Mouse (Mus musculus) embryonic facial prominence, embryonic 14.5 days (tissue): ENCODE data around the gene Gcg. TPM values are rescaled to one million over a fixed set of nuclear protein-coding genes. Genes with fewer than 3 reads are reported as not detected.

Source experiments
- ATAC-seq: fragments of 200-750 bp; cut with Nextera tagmentation; 2 replicates; pipeline ENCODE4 v1.8.0; 2017; ENCODE audit warnings: low read depth, moderate number of reproducible peaks, moderate TSS enrichment
- DNase-seq: peaks from one replicate; pipeline ENCODE4 v3.0.0-alpha.2; 2015; ENCODE audit warnings: low spot score
- H3K27ac ChIP-seq: fragments of 300-500 bp; sonication (generic); replicated peaks from 2 replicates; pipeline ENCODE4 v1.5.1; 2014; ENCODE audit warnings: low read depth, mild to moderate bottlenecking, low read length, moderate library complexity
- H3K27me3 ChIP-seq: fragments of 300-500 bp; sonication (generic); replicated peaks from 2 replicates; pipeline ENCODE4 v1.6.1; 2014; ENCODE audit warnings: low read length; ENCODE audit not compliant: control insufficient read depth, insufficient read depth
- H3K36me3 ChIP-seq: fragments of 300-500 bp; sonication (generic); 2 replicates; pipeline ENCODE4 v1.6.1; 2014; ENCODE audit warnings: low read length, mixed read lengths; ENCODE audit not compliant: control insufficient read depth, insufficient read depth
- H3K4me1 ChIP-seq: fragments of 300-500 bp; sonication (generic); 2 replicates; pipeline ENCODE4 v1.6.1; 2014; ENCODE audit warnings: antibody characterized with exemption, low read length; ENCODE audit not compliant: control insufficient read depth, insufficient read depth
- H3K4me2 ChIP-seq: fragments of 300-500 bp; sonication (generic); 2 replicates; pipeline ENCODE4 v1.6.1; 2014; ENCODE audit warnings: low read depth, mild to moderate bottlenecking, low read length, moderate library complexity, mixed read lengths
- H3K4me3 ChIP-seq: fragments of 300-500 bp; sonication (generic); 2 replicates; pipeline ENCODE4 v1.5.1; 2014; ENCODE audit warnings: low read depth, mild to moderate bottlenecking, low read length
- H3K9ac ChIP-seq: fragments of 300-500 bp; sonication (generic); 2 replicates; pipeline ENCODE4 v1.6.1; 2014; ENCODE audit warnings: low read depth, mild to moderate bottlenecking, low read length, moderate library complexity, mixed read lengths
- H3K9me3 ChIP-seq: fragments of 300-500 bp; sonication (generic); 2 replicates; pipeline ENCODE4 v1.6.1; 2016; ENCODE audit warnings: low read length; ENCODE audit not compliant: control insufficient read depth
- WGBS: fragments of 180-500 bp; shearing (Covaris S2); extraction: QIAGEN DNeasy Blood & Tissue Kit; methylation state at CpG from one replicate; pipeline ENCODE4 v1.1.7; 2014; 5-methylcytosine and 5-hydroxymethylcytosine counted together
- polyA plus RNA-seq: library from polyadenylated mRNA; unstranded; fragments of >200 nt; fragmentation: Nextera tagmentation; extraction: Ambion mirVana; gene quantifications from 2 replicates; pipeline ENCODE4 v1.2.1, GENCODE M21; 2014

Gcg gene
- polyA plus RNA-seq, 1 experiment from 2014 or later, result 0.15 TPM

DNA sequence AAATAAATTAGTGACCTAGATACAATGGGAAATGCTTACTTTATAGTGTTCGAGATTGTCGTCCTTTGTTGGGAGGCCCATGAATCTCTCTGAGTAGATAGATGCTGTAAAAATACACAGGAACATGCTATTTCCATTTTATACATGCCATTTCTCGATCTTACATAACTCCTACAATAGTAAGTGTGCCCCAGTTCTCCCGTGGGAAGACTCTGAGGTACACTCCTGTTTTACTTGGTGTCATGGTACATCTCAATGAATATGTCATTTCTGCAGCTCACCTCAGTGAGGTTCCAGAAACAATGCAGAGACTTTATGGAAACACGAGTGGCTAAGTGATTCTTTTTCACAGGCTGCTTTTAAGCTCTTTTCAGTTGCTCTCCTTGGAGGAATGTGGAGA is 19.9 kb upstream of the Gcg start:
- WGBS, result 80% methylated on average over 5 of the region's 5 CpGs
- H3K36me3 ChIP-seq, result no peaks in the 10 kb centered on the region
- H3K27ac ChIP-seq, result no peak overlapping the region
- H3K4me3 ChIP-seq, result no peak overlapping the region
- H3K4me2 ChIP-seq, result no peak overlapping the region
- no peaks in the 10 kb centered on the region for H3K4me1 ChIP-seq
- DNase-seq, result no peak
- H3K27me3 ChIP-seq, result no peaks in the 10 kb centered on the region
- no peak overlapping the region for H3K9ac ChIP-seq
- no peaks in the 10 kb centered on the region for H3K9me3 ChIP-seq
- no peak for ATAC-seq

DNA sequence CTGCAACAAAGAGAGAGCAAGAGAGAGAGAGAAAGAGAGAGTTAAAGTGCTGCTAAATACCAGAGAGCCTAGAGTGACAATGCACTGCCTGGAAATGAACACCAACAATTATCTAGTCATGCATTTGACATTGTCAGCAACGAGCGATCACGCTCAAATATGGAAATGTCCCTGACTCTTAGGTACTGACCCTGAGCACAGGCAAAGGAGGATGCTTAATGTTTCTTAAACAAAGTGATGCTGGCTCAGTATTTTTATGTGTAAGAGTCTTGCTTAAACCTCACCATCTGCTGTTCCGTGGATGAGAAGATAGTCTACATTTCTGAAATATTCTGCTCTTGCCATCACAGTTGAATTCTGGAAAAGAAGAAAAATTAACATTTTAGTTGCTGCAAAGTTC is 19.1 kb upstream of the Gcg start:
- Histone ChIP-seq H3K36me3 (no peaks in the 10 kb centered on the region), H3K9ac (no peak overlapping the region), H3K9me3 (no peaks in the 10 kb centered on the region), H3K4me3 (no peak overlapping the region), H3K4me2 (no peak overlapping the region), H3K4me1 (no peaks in the 10 kb centered on the region), H3K27me3 (no peaks in the 10 kb centered on the region), H3K27ac (no peak overlapping the region)
- no peak for ATAC-seq
- no peak for DNase-seq
- 73% methylated on average over 4 of the region's 4 CpGs for WGBS

DNA sequence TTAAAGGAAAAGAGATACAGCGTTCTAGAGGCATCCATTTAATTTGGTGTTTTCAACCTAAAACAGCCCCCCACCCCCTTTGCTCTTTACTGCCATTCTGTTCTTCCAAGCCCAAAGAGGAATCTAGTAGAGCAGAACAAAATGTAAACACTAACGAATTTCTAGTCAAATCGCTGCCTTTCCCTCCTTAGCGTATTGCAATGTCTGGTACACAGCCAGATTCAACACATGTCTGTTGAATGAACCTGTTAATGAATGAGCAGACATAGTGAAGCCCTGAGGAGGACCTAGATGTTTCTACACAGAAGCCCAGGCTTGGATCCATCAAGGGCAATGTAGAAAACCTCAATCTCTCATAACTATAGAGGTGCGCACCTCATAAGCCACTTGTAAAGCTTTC is 15.4 kb upstream of the Gcg start:
- no peak overlapping the region for H3K4me2 ChIP-seq
- no peak overlapping the region for H3K4me3 ChIP-seq
- H3K27me3 ChIP-seq, result no peaks in the 10 kb centered on the region
- H3K9me3 ChIP-seq, result no peaks in the 10 kb centered on the region
- H3K27ac ChIP-seq, result no peak overlapping the region
- no peak for ATAC-seq
- no peak overlapping the region for H3K9ac ChIP-seq
- no peak for DNase-seq
- no peaks in the 10 kb centered on the region for H3K36me3 ChIP-seq
- H3K4me1 ChIP-seq, result no peaks in the 10 kb centered on the region
- 87% methylated on average over 5 of the region's 5 CpGs for WGBS

DNA sequence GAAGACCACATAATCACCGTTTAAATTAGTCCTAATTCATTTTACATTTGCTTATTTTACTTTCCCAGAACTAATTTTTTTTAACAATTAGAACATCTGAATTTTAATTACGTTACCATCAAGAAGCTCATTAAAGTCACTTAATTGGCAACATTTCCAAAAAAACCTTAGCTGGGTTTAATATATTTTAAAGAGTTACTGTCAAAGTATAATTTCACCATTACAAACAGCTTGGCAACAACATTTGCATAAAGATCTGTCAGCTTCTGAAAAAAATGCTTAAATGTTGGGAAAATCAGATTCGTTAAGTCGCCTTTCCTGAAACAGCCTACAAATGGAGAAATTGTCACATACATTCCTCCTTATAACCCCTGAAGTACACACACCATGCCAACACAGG is 14.6 kb upstream of the Gcg start:
- no peak overlapping the region for H3K27ac ChIP-seq
- H3K27me3 ChIP-seq, result no peaks in the 10 kb centered on the region
- H3K4me1 ChIP-seq, result no peaks in the 10 kb centered on the region
- ATAC-seq (no peak), DNase-seq (no peak)
- no peak overlapping the region for H3K4me2 ChIP-seq
- H3K9ac ChIP-seq, result no peak overlapping the region
- 84% methylated on average over 4 of the region's 4 CpGs for WGBS
- no peak overlapping the region for H3K4me3 ChIP-seq
- no peaks in the 10 kb centered on the region for H3K9me3 ChIP-seq
- H3K36me3 ChIP-seq, result no peaks in the 10 kb centered on the region

DNA sequence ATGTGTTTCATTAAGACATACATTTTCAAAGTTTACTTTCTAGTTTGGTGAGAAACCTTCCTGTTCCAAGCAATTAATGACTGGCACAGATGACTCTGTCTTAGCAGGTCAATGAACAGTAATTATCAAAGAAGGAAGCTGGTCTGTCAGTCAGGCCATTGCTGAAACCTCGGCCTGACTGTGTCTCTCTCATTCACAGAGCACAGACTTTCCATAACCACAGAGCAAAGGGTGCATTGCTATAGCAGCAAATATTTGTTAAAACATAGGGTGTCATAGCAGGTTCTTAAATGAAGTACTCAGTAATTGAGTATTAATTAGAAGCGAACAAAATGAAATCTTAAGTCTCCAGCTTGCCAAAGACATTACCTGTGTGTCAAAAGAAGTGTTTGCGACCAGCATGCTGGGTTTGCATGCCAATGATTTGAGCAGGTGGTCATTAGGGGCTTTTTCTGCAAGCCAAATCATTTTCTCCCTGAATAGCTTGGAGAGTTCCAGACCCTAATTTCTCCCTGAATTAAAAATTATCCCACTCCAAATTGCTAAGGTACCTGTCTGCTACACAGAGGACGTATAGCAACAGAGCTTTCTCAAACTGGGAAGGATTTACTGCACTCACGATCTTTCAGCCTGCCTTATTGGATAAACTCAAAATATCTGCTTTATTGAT is 14.0 kb upstream of the Gcg start:
- DNase-seq, result no peak

DNA sequence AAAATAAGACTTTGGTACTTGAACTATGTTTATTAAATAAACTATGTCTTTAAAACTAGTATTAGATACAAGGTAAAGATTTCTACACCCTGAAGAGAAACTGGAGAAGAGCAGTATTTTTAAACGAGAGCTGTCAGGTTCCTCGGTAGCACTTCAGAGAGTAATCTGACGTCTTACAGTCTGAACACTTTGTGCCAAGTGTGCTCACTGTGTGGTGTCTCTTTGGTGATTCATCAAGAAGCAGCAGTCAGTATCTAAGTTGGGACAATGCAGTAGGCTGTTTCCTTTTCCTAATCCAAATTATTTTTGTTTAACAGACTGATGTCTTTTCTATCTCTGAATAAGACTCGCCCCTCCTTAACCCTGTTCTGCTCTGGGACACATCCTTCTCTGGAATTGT is 12.0 kb upstream of the Gcg start:
- DNase-seq, result no peak
- WGBS, result 76% methylated on average over 4 of the region's 4 CpGs
- Histone ChIP-seq H3K9ac (no peak overlapping the region), H3K4me2 (no peak overlapping the region), H3K27me3 (no peaks in the 10 kb centered on the region), H3K9me3 (no peaks in the 10 kb centered on the region), H3K4me3 (no peak overlapping the region), H3K4me1 (no peaks in the 10 kb centered on the region), H3K27ac (no peak overlapping the region), H3K36me3 (no peaks in the 10 kb centered on the region)
- no peak for ATAC-seq

More for the DNA sequence above, 14.0 kb upstream of the Gcg start:
- Histone ChIP-seq H3K4me3 (no peak overlapping the region), H3K9me3 (no peaks in the 10 kb centered on the region), H3K36me3 (no peaks in the 10 kb centered on the region), H3K9ac (no peak overlapping the region), H3K4me2 (no peak overlapping the region), H3K27ac (no peak overlapping the region), H3K4me1 (no peaks in the 10 kb centered on the region), H3K27me3 (no peaks in the 10 kb centered on the region)
- ATAC-seq, result no peak
- 74% methylated on average over 5 of the region's 5 CpGs for WGBS

DNA sequence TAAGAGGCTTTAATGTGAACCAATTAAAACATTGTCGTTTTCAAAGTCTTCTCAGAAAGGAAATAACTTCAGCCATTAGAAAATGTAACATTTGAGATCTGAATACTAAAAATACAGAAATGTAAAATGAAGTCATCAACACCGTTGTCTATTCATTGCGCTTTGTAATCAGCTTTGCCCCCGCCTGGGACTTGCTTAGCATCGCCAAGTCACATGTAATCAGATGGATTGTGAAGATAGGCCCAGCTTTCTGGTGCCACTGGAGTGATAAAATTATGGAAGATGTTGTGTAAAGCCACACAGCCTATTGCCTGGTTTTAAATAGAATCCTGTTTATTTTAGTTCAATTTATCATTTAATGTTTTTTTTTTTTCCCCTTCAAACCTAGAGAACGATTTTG is 6.4 kb upstream of the Gcg start:
- Histone ChIP-seq H3K4me3 (no peak overlapping the region), H3K9me3 (no peaks in the 10 kb centered on the region), H3K9ac (no peak overlapping the region), H3K4me1 (no peaks in the 10 kb centered on the region), H3K36me3 (no peaks in the 10 kb centered on the region), H3K4me2 (no peak overlapping the region), H3K27me3 (no peaks in the 10 kb centered on the region), H3K27ac (no peak overlapping the region)
- WGBS, result 87% methylated on average over 6 of the region's 6 CpGs
- ATAC-seq (no peak), DNase-seq (no peak)

DNA sequence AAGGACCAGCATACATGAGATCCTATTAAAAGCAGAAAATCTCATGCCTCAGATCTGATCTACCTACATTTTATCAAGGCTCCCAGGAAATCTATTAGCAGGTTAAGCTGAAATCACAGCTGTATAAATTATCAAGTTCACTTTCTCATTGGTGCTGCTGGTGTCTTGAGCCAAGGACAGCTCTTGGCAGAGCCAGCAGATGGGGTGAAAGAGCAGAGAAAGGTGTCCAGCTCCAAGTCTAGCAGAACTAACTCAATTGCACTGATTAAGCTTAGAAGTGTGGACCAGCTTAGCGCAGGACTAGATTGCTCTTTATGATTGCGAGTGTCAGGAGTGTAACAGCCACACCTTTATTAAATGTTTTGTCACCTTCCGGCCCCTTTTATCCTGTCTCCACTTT is 1.5 kb upstream of the Gcg start:
- ATAC-seq (no peak), DNase-seq (no peak)
- Histone ChIP-seq H3K27me3 (no peaks in the 10 kb centered on the region), H3K4me3 (no peak overlapping the region), H3K27ac (no peak overlapping the region), H3K4me1 (no peaks in the 10 kb centered on the region), H3K9me3 (no peaks in the 10 kb centered on the region), H3K4me2 (no peak overlapping the region), H3K36me3 (no peaks in the 10 kb centered on the region), H3K9ac (no peak overlapping the region)
- 82% methylated on average over 3 of the region's 3 CpGs for WGBS
